8 mouse cellular contexts compared by ENCODE assay signal in the genomic region with DNA sequence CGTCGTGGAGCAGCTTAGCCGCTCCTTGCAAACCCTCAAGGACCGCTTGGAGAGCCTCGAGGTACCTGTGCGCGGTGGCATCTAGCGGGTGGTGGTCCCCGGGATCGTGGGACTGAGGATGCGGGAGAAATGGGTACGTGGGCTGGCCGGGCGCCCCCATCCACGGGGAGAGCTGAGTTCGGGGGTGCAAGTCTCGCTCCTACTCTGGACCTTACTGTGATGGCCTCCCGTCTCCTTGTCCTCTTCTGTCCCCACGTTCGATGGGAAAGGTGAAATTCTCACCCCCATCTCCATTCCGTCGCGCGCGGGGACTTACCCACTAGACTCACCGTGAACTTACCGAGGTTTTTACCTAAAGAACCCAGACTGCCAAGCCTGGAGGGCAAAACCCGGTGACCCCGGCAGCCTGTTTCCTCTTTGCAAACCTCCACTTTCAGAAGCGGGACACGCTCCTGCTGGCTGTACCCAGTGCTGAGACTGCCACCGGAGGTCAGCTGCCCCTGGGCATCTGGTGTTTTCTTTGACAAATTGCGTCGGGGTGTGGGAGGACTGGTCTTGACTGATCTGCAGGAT. TPM values are rescaled to one million over a fixed set of nuclear protein-coding genes. Genes with fewer than 3 reads are reported as not detected.
DNase-seq lines count a peak whose midpoint lies in the region; ATAC-seq and TF ChIP-seq lines count a peak whose summit lies in the region.

No protein-coding gene starts in this region.

- intact Hi-C loops in heart, adult 2 months (cut with DNase I): no loop called here

- no peaks in the 10 kb centered on the region for H3K79me2 ChIP-seq in heart, adult 2 months (replicated peaks; ENCODE audit: control insufficient read depth, insufficient read depth, low read length)

- peak overlapping the region; percentile 69 for H3K4me2 ChIP-seq in heart, embryonic 12.5 days
- peak overlapping the region; percentile 57 for H3K4me2 ChIP-seq in hindbrain, embryonic 11.5 days (replicated peaks; ENCODE audit: low read depth, low read length)
- H3K4me2 ChIP-seq in midbrain, embryonic 16.5 days (ENCODE audit: low read length): peak overlapping the region; percentile 76

- TF ChIP-seq CTCF in heart, adult 2 months (IDR thresholded peaks at IDR 0.05): no peak
- TF ChIP-seq CTCF in G1E (IDR thresholded peaks at IDR 0.05; ENCODE audit: low read depth, low read length): no peak

- no peak for ATAC-seq in heart, embryonic 12.5 days (ENCODE audit: insufficient number of reproducible peaks, low FRiP score)
- no peak for ATAC-seq in G1E (ENCODE audit: extremely low read depth, insufficient number of reproducible peaks, low FRiP score, poor library complexity, severe bottlenecking)
- no peak for ATAC-seq in hindbrain, embryonic 11.5 days (ENCODE audit: low FRiP score)
- ATAC-seq in midbrain, embryonic 16.5 days: no peak
- no peak for ATAC-seq in granulocyte monocyte progenitor cell, adult 5-6 weeks (replicated peaks; ENCODE audit: poor library complexity, severe bottlenecking)

- WGBS in heart, embryonic 12.5 days: 6% methylated on average over 34 of the region's 34 CpGs
- 4% methylated on average over 34 of the region's 34 CpGs for WGBS in heart, adult 2 months
- WGBS in hindbrain, embryonic 11.5 days: 3% methylated on average over 34 of the region's 34 CpGs
- WGBS in midbrain, embryonic 16.5 days: under 1% methylated on average over 34 of the region's 34 CpGs

- H3K9me3 ChIP-seq in heart, embryonic 12.5 days (replicated peaks): no peaks in the 10 kb centered on the region; the same call in 1 of the 2 replicates
- peaks cover 65% of the 10 kb centered on the region for H3K9me3 ChIP-seq in G1E (replicated peaks)
- H3K9me3 ChIP-seq in hindbrain, embryonic 11.5 days (ENCODE audit: control insufficient read depth, low read length): no peaks in the 10 kb centered on the region
- no peaks in the 10 kb centered on the region for H3K9me3 ChIP-seq in midbrain, embryonic 16.5 days (replicated peaks; ENCODE audit: control insufficient read depth, low read length, poor library complexity, severe bottlenecking)

- no peak for DNase-seq in heart, adult 2 months
- DNase-seq in G1E (ENCODE audit: low spot score) (no peak), MN1 (ENCODE audit: low spot score) (no peak)
- DNase-seq in hindbrain, embryonic 11.5 days (ENCODE audit: low spot score): peak; percentile 56
- no peak for DNase-seq in natural killer cell, adult 2 months (ENCODE audit: low spot score in 2 of 2)

- H3K27ac ChIP-seq in heart, embryonic 12.5 days (ENCODE audit: poor library complexity, severe bottlenecking): no peak overlapping the region
- no peak overlapping the region for H3K27ac ChIP-seq in heart, adult 2 months
- H3K27ac ChIP-seq in hindbrain, embryonic 11.5 days (ENCODE audit: low read depth, low read length): no peak overlapping the region
- H3K27ac ChIP-seq in midbrain, embryonic 16.5 days (ENCODE audit: low read length): no peak overlapping the region

- peaks cover 16% of the 10 kb centered on the region for H3K4me1 ChIP-seq in heart, embryonic 12.5 days (replicated peaks)
- H3K4me1 ChIP-seq in heart, adult 2 months (ENCODE audit: control insufficient read depth, insufficient read depth, low read length): no peaks in the 10 kb centered on the region
- no peaks in the 10 kb centered on the region for H3K4me1 ChIP-seq in G1E (ENCODE audit: insufficient read depth, low read depth, low read length)
- no peaks in the 10 kb centered on the region; the same call in 1 of the 2 replicates for H3K4me1 ChIP-seq in hindbrain, embryonic 11.5 days (replicated peaks; ENCODE audit: control insufficient read depth, insufficient read depth, low read length)
- H3K4me1 ChIP-seq in midbrain, embryonic 16.5 days (ENCODE audit: control insufficient read depth, insufficient read depth, low read length): peaks cover 10% of the 10 kb centered on the region

- H3K9ac ChIP-seq in heart, embryonic 12.5 days: 0 out of 2 replicates have a peak overlapping the region, but pooled peaks have one; percentile 8
- H3K9ac ChIP-seq in heart, adult 2 months (ENCODE audit: low read depth, low read length): no peak overlapping the region
- H3K9ac ChIP-seq in hindbrain, embryonic 11.5 days (ENCODE audit: low read depth, low read length): peak overlapping the region; percentile 47
- H3K9ac ChIP-seq in midbrain, embryonic 16.5 days (ENCODE audit: low read depth, low read length): peak overlapping the region; percentile 56

- TF ChIP-seq EP300 in heart, adult 2 months (IDR thresholded peaks at IDR 0.05; ENCODE audit: insufficient read depth, low read depth, low read length): no peak

- no peaks in the 10 kb centered on the region for H3K36me3 ChIP-seq in heart, embryonic 12.5 days
- H3K36me3 ChIP-seq in heart, adult 2 months (ENCODE audit: control insufficient read depth, insufficient read depth, low read length): no peaks in the 10 kb centered on the region
- H3K36me3 ChIP-seq in G1E (replicated peaks): no peaks in the 10 kb centered on the region
- no peaks in the 10 kb centered on the region for H3K36me3 ChIP-seq in hindbrain, embryonic 11.5 days (ENCODE audit: control insufficient read depth, insufficient read depth, low read length)
- no peaks in the 10 kb centered on the region for H3K36me3 ChIP-seq in midbrain, embryonic 16.5 days (ENCODE audit: control insufficient read depth, insufficient read depth, low read length)

- H3K4me3 ChIP-seq in heart, embryonic 12.5 days: peak overlapping the region; percentile 41
- no peak overlapping the region for H3K4me3 ChIP-seq in heart, adult 2 months
- H3K4me3 ChIP-seq in G1E (ENCODE audit: low read depth, low read length): peak overlapping the region; percentile 30; the same call in 1 of the 2 replicates
- H3K4me3 ChIP-seq in hindbrain, embryonic 11.5 days (ENCODE audit: low read depth, low read length): peak overlapping the region; percentile 34
- peak overlapping the region; percentile 45 for H3K4me3 ChIP-seq in midbrain, embryonic 16.5 days (ENCODE audit: low read depth, low read length)

- TF ChIP-seq POLR2A in heart, adult 2 months (IDR thresholded peaks at IDR 0.05; ENCODE audit: insufficient read depth, low read depth, low read length): no peak

- peaks cover 72% of the 10 kb centered on the region for H3K27me3 ChIP-seq in heart, embryonic 12.5 days (replicated peaks)
- peaks cover 15% of the 10 kb centered on the region for H3K27me3 ChIP-seq in heart, adult 2 months (ENCODE audit: control insufficient read depth, insufficient read depth, low read length)
- no peaks in the 10 kb centered on the region for H3K27me3 ChIP-seq in G1E (ENCODE audit: insufficient read depth, low read length)
- H3K27me3 ChIP-seq in hindbrain, embryonic 11.5 days (ENCODE audit: control insufficient read depth, insufficient read depth, low read length): peaks cover 17% of the 10 kb centered on the region
- 0 out of 2 replicates have a peak, but pooled peaks cover 2% of the 10 kb centered on the region for H3K27me3 ChIP-seq in midbrain, embryonic 16.5 days (ENCODE audit: control insufficient read depth, insufficient read depth, low read depth, low read length)

RNA-seq across cellular contexts. Expression of gene Nptx2, which starts 0.8 kb away (rescaled TPM):
- 0.19 and 0.22 TPM in 2 replicates for polyA plus RNA-seq in heart, embryonic 12.5 days (2016; fragmentation: Nextera tagmentation; extraction: Ambion mirVana)
- under 1 TPM; 0.11 to 0.21 TPM for total RNA-seq in heart, adult 2 months (2021)
- 0.09 and 0.35 TPM in 2 replicates for polyA plus RNA-seq in heart, adult 2 months (2012; rRNA removed)
- total RNA-seq in G1E (2014; fragmentation: Nextera tagmentation) (not detected in 2 replicates), G1E (2017) (not detected in 2 replicates)
- not detected in 2 replicates for polyA plus RNA-seq in G1E (2012)
- 2.4 and 2.6 TPM in 2 replicates for polyA plus RNA-seq in hindbrain, embryonic 11.5 days (2014; fragmentation: Nextera tagmentation; extraction: Ambion mirVana)
- polyA plus RNA-seq in midbrain, embryonic 16.5 days (2015; fragmentation: Nextera tagmentation; extraction: Ambion mirVana): 6.8 TPM in 2 replicates
- total RNA-seq in granulocyte monocyte progenitor cell, adult 5-6 weeks (2014; fragmentation: Nextera tagmentation): not detected in 2 replicates
- total RNA-seq in granulocyte monocyte progenitor cell, adult 5-6 weeks (2017): not detected in 2 replicates
